Mouse (Mus musculus): Measurements from ENCODE around the gene Atp13a5. TPM values are rescaled to one million over a fixed set of nuclear protein-coding genes. Genes with fewer than 3 reads are reported as not detected.

The Atp13a5 gene
- 10 to 100 TPM; 10.5 to 10.8 TPM for total RNA-seq (2021)
- long read RNA-seq, experiment 1, full-length matches to known transcripts = 4 of 7 reads
- long read RNA-seq, experiment 1, partial matches to known transcripts = 2 of 7 reads
- long read RNA-seq, experiment 1, other reads (novel, unspliced or antisense) = 1 of 7 reads
- long read RNA-seq, experiment 2, full-length matches to known transcripts = 4 of 10 reads
- long read RNA-seq, experiment 2, partial matches to known transcripts = 3 of 10 reads
- long read RNA-seq, experiment 2, other reads (novel, unspliced or antisense) = 3 of 10 reads

DNA sequence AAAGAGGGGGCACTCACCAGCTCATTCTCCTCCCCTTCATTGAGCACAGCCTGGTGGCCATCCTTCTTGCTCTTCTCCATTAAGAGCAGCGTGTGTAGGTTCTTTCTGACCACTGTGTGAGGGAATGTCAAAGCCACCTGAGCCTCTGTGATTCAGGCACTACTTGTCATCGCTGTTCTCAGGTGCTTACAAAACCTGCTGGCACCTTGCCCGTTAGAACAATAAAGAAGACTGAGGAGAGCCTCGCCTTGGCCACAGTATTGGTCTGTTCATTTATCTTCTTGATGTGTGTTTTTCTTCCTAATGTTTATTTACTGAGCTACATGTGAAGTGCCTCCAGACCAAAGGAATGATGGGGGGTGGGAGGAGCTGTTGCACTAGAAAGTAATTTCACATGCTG is at the start of gene Atp13a5:
Atp13a5 (minus strand) TSS at position 275 of the 400 bp plus-strand sequence.
- no peak for DNase-seq (ENCODE audit: low spot score in 2 of 2)
- no peak within 1 kb of the TSS; the same call in 1 of the 2 replicates for H3K4me3 ChIP-seq

DNA sequence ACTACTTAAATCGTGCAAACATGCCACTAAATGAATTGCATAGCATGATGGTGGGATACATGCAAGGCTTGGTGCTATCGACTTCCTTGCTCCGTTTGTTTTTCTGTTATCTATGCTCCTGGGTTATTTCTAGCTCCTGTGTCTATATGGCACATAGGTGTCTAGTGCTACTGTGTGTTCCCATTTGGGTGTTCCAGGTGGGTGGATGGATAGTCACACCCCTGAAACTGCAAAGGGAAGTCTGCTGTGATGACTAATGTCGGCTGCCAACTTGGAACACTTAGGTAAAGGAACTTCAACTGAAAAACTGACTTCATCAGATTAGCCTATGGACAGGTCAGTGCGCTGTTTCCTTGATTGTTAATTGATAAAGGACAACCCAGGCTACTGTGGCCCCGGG is 36.3 kb upstream of the Atp13a5 start:
- DNase-seq (ENCODE audit: low spot score in 2 of 2) = no peak
- Histone ChIP-seq H3K27ac (no peak overlapping the region), H3K4me3 (no peak overlapping the region)
- no peak for TF ChIP-seq CTCF (conservative IDR thresholded peaks at IDR 0.05)

More for the DNA sequence above, at the start of gene Atp13a5:
- no peak for TF ChIP-seq CTCF (conservative IDR thresholded peaks at IDR 0.05)
- H3K27ac ChIP-seq = no peak within 1 kb of the TSS

DNA sequence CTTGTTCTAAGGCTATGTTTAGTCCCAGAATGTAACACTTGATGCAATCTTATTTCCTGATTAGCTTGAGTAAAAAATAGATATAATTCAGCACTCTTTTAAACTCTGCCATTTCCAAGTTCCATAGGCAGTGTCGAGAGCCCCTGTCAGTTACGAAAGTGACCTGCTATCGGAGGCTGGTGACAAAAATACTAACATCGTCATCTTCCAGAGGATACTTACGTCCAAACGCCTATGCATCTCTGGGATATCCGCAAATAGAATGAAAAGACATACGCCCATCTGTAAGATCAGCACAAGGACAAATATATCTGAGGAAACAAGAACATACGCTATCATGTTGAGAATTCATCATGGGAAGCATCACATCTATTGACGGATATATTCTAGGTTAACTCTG is 28.8 kb upstream of the Atp13a5 start:
- Histone ChIP-seq H3K4me3 (no peak overlapping the region), H3K27ac (no peak overlapping the region)
- TF ChIP-seq CTCF (conservative IDR thresholded peaks at IDR 0.05) = no peak
- no peak for DNase-seq (ENCODE audit: low spot score in 2 of 2)

DNA sequence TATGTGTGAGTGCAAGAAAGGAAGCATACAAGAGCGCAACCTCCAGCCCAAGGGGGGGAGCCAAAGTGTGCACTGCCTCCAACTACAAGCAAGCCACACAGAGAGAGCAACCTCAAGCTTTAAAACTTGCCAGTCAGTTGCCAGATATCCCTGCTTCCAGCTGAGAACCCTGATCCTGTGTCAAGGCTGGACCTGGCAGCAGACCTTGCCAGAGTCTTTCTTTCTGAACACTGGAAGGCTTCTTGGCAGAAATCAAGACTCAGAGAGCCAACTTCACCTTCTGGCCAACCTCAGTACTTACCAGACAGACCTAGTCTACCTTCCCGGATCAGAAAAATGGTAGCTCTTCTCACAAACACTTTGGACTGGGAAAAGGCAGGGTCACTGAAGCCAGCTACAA is 20.5 kb upstream of the Atp13a5 start:
- DNase-seq (ENCODE audit: low spot score in 2 of 2) = no peak
- TF ChIP-seq CTCF (conservative IDR thresholded peaks at IDR 0.05) = no peak
- Histone ChIP-seq H3K27ac (no peak overlapping the region), H3K4me3 (no peak overlapping the region)

DNA sequence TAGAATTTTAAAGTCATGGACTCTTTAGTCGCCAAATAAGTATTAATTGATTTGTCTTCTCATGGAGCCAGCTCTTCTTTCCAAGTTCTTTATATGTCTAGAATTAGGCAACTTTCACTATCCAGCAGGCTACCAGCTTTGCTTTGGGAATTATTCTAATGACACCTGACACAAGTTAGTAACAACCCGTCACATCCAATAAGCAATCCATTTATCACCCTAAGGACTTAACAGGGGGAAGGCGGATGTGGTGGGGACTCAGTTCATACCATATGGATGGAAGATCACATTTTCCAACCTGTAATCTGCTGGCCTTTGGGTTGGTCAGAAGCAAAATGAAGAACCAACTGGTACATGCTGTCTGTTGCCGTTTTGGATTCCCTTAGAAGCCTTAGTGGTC is 6.2 kb upstream of the Atp13a5 start:
- Histone ChIP-seq H3K27ac (no peak overlapping the region), H3K4me3 (no peak overlapping the region)
- DNase-seq (ENCODE audit: low spot score in 2 of 2) = no peak
- TF ChIP-seq CTCF (conservative IDR thresholded peaks at IDR 0.05) = no peak

DNA sequence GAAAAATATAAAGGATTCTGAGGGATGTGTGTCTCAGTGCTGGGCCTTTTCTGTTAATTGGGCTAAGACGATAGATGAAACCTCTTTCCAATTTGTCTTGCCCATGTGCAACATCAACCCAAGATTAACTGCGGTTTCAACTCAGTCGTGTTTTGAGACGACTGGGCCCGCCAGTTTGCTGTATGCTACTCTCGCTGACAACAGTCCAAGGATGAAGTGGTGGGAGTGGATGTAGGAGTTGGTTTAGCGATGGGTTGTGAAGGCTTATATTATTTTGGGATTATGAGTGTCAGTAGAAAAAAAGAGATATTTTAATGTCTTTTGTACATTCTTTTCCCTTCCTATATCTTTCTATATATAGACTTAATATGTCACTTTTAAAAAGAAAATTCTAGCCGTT is 3.9 kb downstream of the Atp13a5 start:
- Histone ChIP-seq H3K27ac (no peak overlapping the region), H3K4me3 (no peak overlapping the region)
- no peak for DNase-seq (ENCODE audit: low spot score in 2 of 2)
- TF ChIP-seq CTCF (conservative IDR thresholded peaks at IDR 0.05) = no peak

DNA sequence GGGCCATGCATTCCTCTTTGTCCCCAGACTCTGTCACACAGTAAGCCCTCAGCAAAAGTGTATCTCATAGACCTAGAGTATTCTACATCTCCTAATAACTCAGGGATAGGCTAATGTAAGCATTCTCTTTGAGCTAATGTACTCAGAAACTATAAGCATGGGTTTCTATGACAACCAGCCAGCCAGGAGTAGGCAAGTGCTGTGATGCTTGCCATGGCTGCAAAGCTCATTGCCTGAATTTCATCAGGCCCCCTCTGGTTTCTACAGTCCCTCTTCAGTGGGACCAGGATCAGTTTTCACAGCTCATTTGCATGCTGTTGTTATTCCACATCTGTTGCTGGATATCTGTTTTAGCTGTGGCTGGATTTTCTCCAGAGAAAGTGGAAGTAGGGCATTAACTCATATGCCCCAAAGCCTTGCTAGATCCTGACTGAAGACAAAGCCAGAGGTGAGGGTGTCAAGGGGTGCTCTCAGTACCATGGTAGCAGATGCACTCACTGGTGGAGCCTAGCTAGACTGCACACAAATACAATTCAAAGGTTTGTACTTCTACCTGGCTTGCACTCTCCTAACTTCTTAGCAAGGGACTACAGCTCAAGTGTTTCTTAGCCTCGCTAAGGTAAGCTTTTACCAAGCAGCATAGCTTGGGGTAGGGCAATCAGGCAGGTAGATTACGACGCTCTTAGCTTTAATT is 47.0 kb downstream of the Atp13a5 start:
- no peak for TF ChIP-seq CTCF (conservative IDR thresholded peaks at IDR 0.05)
- H3K27ac ChIP-seq = no peak overlapping the region
- no peak overlapping the region for H3K4me3 ChIP-seq
- no peak for DNase-seq (ENCODE audit: low spot score in 2 of 2)

DNA sequence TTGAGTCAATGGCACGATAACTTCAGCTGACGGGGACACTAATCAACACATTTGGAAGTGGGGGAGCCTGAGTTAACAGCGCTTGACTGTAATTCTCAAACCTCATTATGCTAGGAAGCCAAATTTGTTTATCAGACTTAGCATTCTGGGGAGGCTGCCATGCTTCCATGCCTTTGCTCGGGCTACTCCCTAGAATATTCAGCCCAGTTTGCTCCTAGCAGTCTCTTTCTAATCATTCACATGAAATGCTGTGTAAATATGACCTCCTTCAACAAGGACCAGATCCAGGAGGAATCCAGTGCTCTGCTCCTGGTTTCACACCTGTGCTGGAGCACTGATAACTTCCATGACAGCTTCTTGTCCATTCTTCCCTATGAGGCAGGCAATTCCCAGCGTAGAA is 47.6 kb downstream of the Atp13a5 start:
- DNase-seq (ENCODE audit: low spot score in 2 of 2) = no peak
- no peak for TF ChIP-seq CTCF (conservative IDR thresholded peaks at IDR 0.05)
- H3K27ac ChIP-seq = no peak overlapping the region
- no peak overlapping the region for H3K4me3 ChIP-seq

DNA sequence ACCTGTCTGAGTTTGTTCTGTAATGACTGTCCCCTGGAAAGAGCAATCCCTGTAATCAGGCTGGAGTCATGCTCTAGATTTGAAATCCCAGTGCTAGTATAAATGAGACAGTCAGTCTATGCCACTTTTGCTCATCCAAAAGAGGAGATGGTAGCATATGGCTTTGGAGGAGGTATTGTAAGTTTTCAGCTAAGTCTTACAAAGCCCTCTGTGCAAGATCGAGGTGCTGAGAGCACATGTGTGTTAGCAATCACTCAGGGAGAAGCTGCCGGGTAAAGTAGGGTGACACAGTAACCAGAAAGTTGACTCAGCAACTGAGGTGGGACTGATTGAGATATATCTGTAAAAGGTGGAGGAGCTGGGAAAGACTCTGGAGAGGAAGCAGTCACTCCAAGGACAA is 49.3 kb downstream of the Atp13a5 start:
- no peak for DNase-seq (ENCODE audit: low spot score in 2 of 2)
- Histone ChIP-seq H3K4me3 (no peak overlapping the region), H3K27ac (no peak overlapping the region)
- no peak for TF ChIP-seq CTCF (conservative IDR thresholded peaks at IDR 0.05)

DNA sequence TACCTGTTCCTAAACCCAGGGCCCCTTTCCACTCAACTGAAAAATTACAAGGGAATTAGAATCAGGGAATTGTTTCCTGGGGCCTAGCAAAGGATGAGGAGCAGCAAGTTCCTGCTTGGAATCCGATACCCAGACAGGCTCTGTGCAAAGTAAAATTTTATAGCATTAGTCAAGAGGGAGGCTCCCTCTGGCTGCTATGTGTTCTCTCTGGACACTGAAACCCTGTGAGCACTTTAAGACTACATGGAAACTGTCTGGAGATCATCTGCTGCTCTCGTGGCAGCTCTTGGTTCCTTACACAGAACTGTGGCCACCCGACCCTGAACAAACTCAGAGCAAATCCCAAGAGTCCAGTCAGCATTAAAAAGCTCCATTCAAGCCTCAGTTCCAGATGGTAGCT is 50.6 kb downstream of the Atp13a5 start:
- no peak overlapping the region for H3K27ac ChIP-seq
- no peak for TF ChIP-seq CTCF (conservative IDR thresholded peaks at IDR 0.05)
- H3K4me3 ChIP-seq = no peak overlapping the region
- no peak for DNase-seq (ENCODE audit: low spot score in 2 of 2)

DNA sequence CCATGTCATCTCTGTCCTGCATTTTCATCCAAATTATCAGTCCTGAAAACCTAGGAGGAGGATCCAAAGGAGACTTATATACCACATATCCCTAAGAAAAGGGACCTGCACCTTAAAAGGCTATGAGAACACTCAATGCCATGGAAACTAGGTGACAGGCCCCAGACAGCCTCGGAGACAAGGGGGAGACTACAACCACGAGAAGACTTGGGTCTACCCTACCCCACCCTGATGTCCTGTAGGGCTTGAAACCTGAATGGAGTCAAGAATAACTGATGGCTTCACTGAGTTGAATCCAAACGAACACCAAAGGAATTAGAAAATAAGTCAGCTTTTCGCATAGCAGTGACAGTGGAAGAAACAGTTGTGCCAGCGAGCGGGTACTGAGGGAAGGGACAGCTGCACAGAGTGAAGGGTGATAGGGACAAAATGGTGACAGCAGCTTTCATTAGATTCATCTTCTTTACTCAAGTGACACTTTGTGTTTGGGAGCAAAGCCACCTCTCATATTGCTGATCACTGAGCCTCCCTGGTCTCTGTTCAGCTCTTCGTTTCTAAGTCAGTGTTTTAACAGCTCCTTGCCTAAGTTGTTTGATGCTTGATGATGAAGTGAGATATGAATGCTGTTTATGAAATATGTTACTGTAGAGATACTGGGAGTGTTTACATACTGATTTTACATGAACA is 53.2 kb downstream of the Atp13a5 start:
- no peak overlapping the region for H3K4me3 ChIP-seq
- TF ChIP-seq CTCF (conservative IDR thresholded peaks at IDR 0.05) = no peak
- H3K27ac ChIP-seq = no peak overlapping the region
- no peak for DNase-seq (ENCODE audit: low spot score in 2 of 2)

DNA sequence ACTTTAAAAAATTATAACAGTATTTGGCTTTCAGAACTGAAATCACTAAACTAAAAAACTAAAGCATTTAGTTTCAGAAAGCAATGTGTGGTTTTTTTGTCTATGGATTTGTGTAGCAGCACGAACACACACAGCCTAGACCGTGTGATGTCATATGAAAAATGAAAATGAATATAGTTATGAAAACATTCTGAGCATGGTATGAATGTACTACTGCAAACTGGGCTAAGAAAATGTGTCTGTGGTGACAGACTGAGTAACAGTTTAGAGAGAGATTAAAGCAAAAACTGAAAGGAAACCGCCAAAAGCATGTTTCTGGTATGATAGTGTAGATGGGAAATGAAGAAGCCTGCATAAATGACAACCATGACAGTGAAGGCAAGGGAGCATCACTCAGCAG is 57.8 kb downstream of the Atp13a5 start:
- Histone ChIP-seq H3K4me3 (no peak overlapping the region), H3K27ac (no peak overlapping the region)
- no peak for TF ChIP-seq CTCF (conservative IDR thresholded peaks at IDR 0.05)
- DNase-seq (ENCODE audit: low spot score in 2 of 2) = no peak

DNA sequence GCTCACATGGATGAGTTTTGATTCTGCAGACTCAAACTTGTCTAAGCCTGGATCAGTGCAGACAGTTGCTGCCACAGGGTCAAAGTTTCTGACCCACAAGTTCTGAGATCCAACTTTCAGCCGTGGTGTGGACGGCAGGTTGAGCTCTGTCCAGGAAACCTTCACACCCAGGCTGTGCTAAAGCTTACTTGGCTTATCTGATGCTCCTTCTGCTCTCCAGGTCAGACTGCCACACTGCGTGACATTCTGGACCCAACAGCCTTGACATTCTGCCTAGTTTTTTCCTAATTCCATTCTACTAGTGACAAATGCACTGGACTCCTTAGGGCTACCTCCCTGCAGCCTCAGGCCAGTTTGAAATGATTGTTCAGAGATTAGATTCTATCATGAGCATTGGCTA is 63.1 kb downstream of the Atp13a5 start:
- Histone ChIP-seq H3K4me3 (no peak overlapping the region), H3K27ac (no peak overlapping the region)
- TF ChIP-seq CTCF (conservative IDR thresholded peaks at IDR 0.05) = no peak
- DNase-seq (ENCODE audit: low spot score in 2 of 2) = no peak
